ENCODE assay signal across 19 mouse cellular contexts in the genomic region with DNA sequence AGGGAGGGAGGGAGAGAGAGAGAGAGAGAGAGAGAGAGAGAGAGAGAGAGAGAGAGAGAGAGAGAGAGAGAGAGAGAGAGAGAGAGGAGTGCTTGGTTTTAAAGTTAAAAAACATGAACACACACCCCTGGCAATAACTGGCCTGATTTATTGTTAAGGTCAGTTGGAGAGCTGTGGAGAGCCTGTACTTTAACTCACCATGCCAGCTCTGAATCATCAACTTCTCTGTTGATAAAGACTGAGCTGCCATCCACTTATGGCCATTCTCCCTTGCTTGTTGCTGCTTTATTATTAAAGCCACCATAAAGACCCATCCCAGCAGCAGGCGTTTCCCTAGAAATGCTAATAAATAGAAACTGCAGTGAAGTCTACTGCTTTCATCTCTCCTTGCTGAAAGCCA.
DNase-seq lines count a peak whose midpoint lies in the region; ATAC-seq lines count a peak whose summit lies in the region.
"Had no signal": no experiment of that assay in that cellular context is flagged by ENCODE, and none has a peak within 500 bp of the region (broad histone marks: within the 10 kb centered on the region; RNA-seq: fewer than 3 reads in every experiment).

No protein-coding gene starts in this region.

- DNase-seq in 3T3-L1 (ENCODE audit: low read depth, low spot score): peak; percentile 55
- DNase-seq in NIH3T3 (ENCODE audit: low read depth): peak; percentile 68
- peak; percentile 28 for DNase-seq in mesoderm, embryonic 11.5 days (ENCODE audit: low read depth, low spot score)
- DNase-seq in ovary, postnatal 36 days (ENCODE audit: low spot score): no peak
- DNase-seq: adrenal gland, adult 8-10 months; adrenal gland, postnatal 25 days; B cell, adult 2 months; cerebellum, adult 11 months; cerebellum, adult 18-20 months; cerebellum, adult 8-10 months; cerebellum, adult 9-11 months; cerebellum, postnatal 14 days; cerebellum, postnatal 36 days; embryo, embryonic 11 days; forebrain, postnatal 0 days had no signal

- ATAC-seq in inflammation-experienced regulatory T-cells, adult 6 months: no peak
- ATAC-seq: CD4-positive, CD25-positive, alpha-beta regulatory T cell, adult 4 months; forebrain, embryonic 13.5 days; forebrain, embryonic 15.5 days; forebrain, postnatal 0 days had no signal
